Mouse (Mus musculus): ENCODE measurements around the gene Mlkl. TPM values are rescaled to one million over a fixed set of nuclear protein-coding genes. Genes with fewer than 3 reads are reported as not detected.

The Mlkl gene
- polyA plus RNA-seq, 1 experiment from 2014 or later = 3.1 TPM

- no peak overlapping the region; the same call in 1 of the 2 replicates for H3K27ac ChIP-seq
- no peak for TF ChIP-seq CTCF (IDR thresholded peaks at IDR 0.05; ENCODE audit: low read depth)
- DNase-seq (ENCODE audit: low spot score) (no peak), ATAC-seq (replicated peaks; ENCODE audit: low FRiP score, low read depth) (peak; percentile 57; the same call in 1 of the 2 replicates)
- no peak overlapping the region for H3K4me2 ChIP-seq (ENCODE audit: low read length)
- no peaks in the 10 kb centered on the region for H3K27me3 ChIP-seq (ENCODE audit: insufficient read depth, low read length)
- H3K4me1 ChIP-seq (replicated peaks; ENCODE audit: insufficient read depth, low read length) = no peaks in the 10 kb centered on the region
- H3K4me3 ChIP-seq (replicated peaks; ENCODE audit: low read depth, low read length) = no peak overlapping the region
- WGBS = 71% methylated on average over 2 of the region's 2 CpGs
- no peaks in the 10 kb centered on the region for H3K36me3 ChIP-seq (ENCODE audit: insufficient read depth, low read length)
- H3K9ac ChIP-seq (ENCODE audit: low read depth, low read length) = no peak overlapping the region
- H3K9me3 ChIP-seq (replicated peaks; ENCODE audit: low read length) = 0 out of 2 replicates have a peak, but pooled peaks cover 4% of the 10 kb centered on the region
These were observed 73.2 kb downstream of the Mlkl start for GRCm38 (mm10) chr8:111264693-111265220.

- Histone ChIP-seq H3K36me3 (ENCODE audit: insufficient read depth, low read length) (no peaks in the 10 kb centered on the region), H3K27ac (no peak overlapping the region), H3K4me3 (replicated peaks; ENCODE audit: low read depth, low read length) (no peak overlapping the region), H3K9me3 (replicated peaks; ENCODE audit: low read length) (0 out of 2 replicates have a peak, but pooled peaks cover 4% of the 10 kb centered on the region), H3K9ac (ENCODE audit: low read depth, low read length) (no peak overlapping the region), H3K27me3 (ENCODE audit: insufficient read depth, low read length) (no peaks in the 10 kb centered on the region), H3K4me2 (ENCODE audit: low read length) (no peak overlapping the region), H3K4me1 (replicated peaks; ENCODE audit: insufficient read depth, low read length) (0 out of 2 replicates have a peak, but pooled peaks cover 3% of the 10 kb centered on the region)
- DNase-seq (ENCODE audit: low spot score) (peak; percentile 53), ATAC-seq (replicated peaks; ENCODE audit: low FRiP score, low read depth) (no peak)
- 52% methylated on average over 4 of the region's 4 CpGs for WGBS
- TF ChIP-seq CTCF (IDR thresholded peaks at IDR 0.05; ENCODE audit: low read depth) = no peak
These were observed 76.0 kb downstream of the Mlkl start for GRCm38 (mm10) chr8:111261981-111262381.

Other genes starting within 250 kb of the Mlkl start
- 76.6 and 89.9 TPM in 2 replicates for gene Clec18a, start 245.8 kb downstream of the Mlkl start, polyA plus RNA-seq (2015; fragmentation: Nextera tagmentation; extraction: Ambion mirVana)
- gene Pdpr, start 243.5 kb downstream of the Mlkl start, polyA plus RNA-seq (2015; fragmentation: Nextera tagmentation; extraction: Ambion mirVana) = 8.5 and 9.7 TPM in 2 replicates
- 63.0 and 66.1 TPM in 2 replicates for gene Glg1, start 79.0 kb downstream of the Mlkl start, polyA plus RNA-seq (2015; fragmentation: Nextera tagmentation; extraction: Ambion mirVana)
- gene Rfwd3, start 38.0 kb downstream of the Mlkl start, polyA plus RNA-seq (2015; fragmentation: Nextera tagmentation; extraction: Ambion mirVana) = 24.7 and 30.9 TPM in 2 replicates
- gene Fa2h, start 55.6 kb upstream of the Mlkl start, polyA plus RNA-seq (2015; fragmentation: Nextera tagmentation; extraction: Ambion mirVana) = 5.0 and 5.4 TPM in 2 replicates
- 3.2 TPM in 2 replicates for gene Wdr59, start 183.9 kb upstream of the Mlkl start, polyA plus RNA-seq (2015; fragmentation: Nextera tagmentation; extraction: Ambion mirVana)
- gene Znrf1, start 197.9 kb upstream of the Mlkl start, polyA plus RNA-seq (2015; fragmentation: Nextera tagmentation; extraction: Ambion mirVana) = 17.9 and 22.5 TPM in 2 replicates